Mouse (Mus musculus): ENCODE data around the gene Gnl3l. TPM values are rescaled to one million over a fixed set of nuclear protein-coding genes. Genes with fewer than 3 reads are reported as not detected.
A peak's percentile ranks its signal among the peaks of the same experiment; 100 is the strongest.

The Gnl3l gene
- polyA plus RNA-seq, 1 experiment from 2014 or later = 56.7 TPM

DNA sequence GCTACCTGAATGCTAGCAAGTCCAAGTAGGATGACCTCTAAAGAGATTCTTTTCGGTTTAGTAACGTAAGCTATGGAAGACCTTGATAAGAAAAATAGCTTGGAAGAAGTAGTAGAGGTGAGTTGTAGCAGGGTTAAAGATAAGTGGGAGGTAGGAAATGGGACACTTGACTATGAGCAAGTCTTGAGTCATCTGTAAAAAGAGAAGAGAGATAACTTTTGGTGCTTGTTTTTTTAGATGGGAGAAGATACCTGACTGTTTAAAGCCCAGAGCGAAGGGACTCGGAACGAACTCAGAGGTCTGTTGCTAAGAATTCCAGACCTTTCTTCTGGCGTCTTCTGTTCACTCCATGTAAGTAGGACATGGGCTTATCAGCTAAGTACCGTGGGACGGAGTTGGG is 28.7 kb upstream of the Gnl3l start, which contains the start of gene Fgd1:
Fgd1 (plus strand) TSS at position 301 of the 400 bp plus-strand sequence.
- H3K9me3 ChIP-seq (replicated peaks) = no peaks in the 10 kb centered on the region
- WGBS = 95% methylated on average over 8 of the region's 8 CpGs
- H3K9ac ChIP-seq = peak within 1 kb of the TSS; percentile 83
- no peak for ATAC-seq (ENCODE audit: low FRiP score)
- peaks cover 21% of the 10 kb centered on the region for H3K4me1 ChIP-seq
- peaks cover 3% of the 10 kb centered on the region; the same call in 1 of the 2 replicates for H3K27me3 ChIP-seq
- peak within 1 kb of the TSS; percentile 65 for H3K4me2 ChIP-seq (replicated peaks)
- peak within 1 kb of the TSS; percentile 93 for H3K27ac ChIP-seq
- no peaks in the 10 kb centered on the region for H3K36me3 ChIP-seq
- peak within 1 kb of the TSS; percentile 71 for H3K4me3 ChIP-seq

DNA sequence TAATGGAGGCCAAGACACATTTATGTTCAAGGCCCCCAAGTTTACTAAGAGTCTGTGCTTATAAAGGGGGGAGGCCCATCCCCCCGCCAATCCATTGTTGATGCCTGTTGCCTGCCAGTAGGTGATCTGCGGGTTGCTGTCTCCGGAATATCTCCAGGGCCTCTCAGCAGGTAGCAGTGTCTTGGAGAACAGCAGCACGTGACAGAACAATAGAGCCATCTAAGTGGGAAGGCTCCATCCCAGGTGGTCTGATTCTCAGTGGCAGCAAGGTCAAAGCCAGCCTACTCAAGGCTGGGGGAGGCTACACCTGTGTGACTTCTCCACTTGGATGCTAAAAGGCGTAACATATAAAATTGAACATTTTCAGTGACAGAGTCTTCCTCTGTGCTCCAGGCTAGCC is 24.1 kb upstream of the Gnl3l start:
- no peak overlapping the region for H3K4me2 ChIP-seq (replicated peaks)
- H3K9me3 ChIP-seq (replicated peaks) = no peaks in the 10 kb centered on the region
- no peak overlapping the region for H3K9ac ChIP-seq
- H3K4me1 ChIP-seq = no peaks in the 10 kb centered on the region
- no peaks in the 10 kb centered on the region for H3K27me3 ChIP-seq
- no peak overlapping the region for H3K4me3 ChIP-seq
- no peaks in the 10 kb centered on the region for H3K36me3 ChIP-seq
- no peak overlapping the region for H3K27ac ChIP-seq
- ATAC-seq (ENCODE audit: low FRiP score) = no peak
- 46% methylated on average over 5 of the region's 5 CpGs for WGBS

- Histone ChIP-seq H3K36me3 (no peaks in the 10 kb centered on the region), H3K9me3 (replicated peaks) (no peaks in the 10 kb centered on the region), H3K4me2 (replicated peaks) (no peak overlapping the region), H3K9ac (no peak overlapping the region), H3K4me3 (no peak overlapping the region), H3K27ac (no peak overlapping the region), H3K27me3 (peaks cover 4% of the 10 kb centered on the region; the same call in 1 of the 2 replicates), H3K4me1 (no peaks in the 10 kb centered on the region)
- ATAC-seq (ENCODE audit: low FRiP score) = no peak
- 74% methylated on average over 3 of the region's 3 CpGs for WGBS
Measured at GRCm38 (mm10) chrX:151031400-151031799, 14.3 kb upstream of the Gnl3l start.

- no peaks in the 10 kb centered on the region for H3K9me3 ChIP-seq (replicated peaks)
- H3K27me3 ChIP-seq = no peaks in the 10 kb centered on the region
- 82% methylated on average over 3 of the region's 3 CpGs for WGBS
- peak overlapping the region; percentile 43; the same call in 1 of the 2 replicates for H3K4me3 ChIP-seq
- H3K9ac ChIP-seq = no peak overlapping the region
- peak overlapping the region; percentile 52 for H3K4me2 ChIP-seq (replicated peaks)
- no peak overlapping the region for H3K27ac ChIP-seq
- ATAC-seq (ENCODE audit: low FRiP score) = no peak
- no peaks in the 10 kb centered on the region for H3K36me3 ChIP-seq
- 0 out of 2 replicates have a peak, but pooled peaks cover 3% of the 10 kb centered on the region for H3K4me1 ChIP-seq
Measured at GRCm38 (mm10) chrX:151018798-151019197, 1.7 kb upstream of the Gnl3l start.

GRCm38 (mm10) chrX:151017897-151018296 is 775 bp upstream of the Gnl3l start:
- Histone ChIP-seq H3K27me3 (no peaks in the 10 kb centered on the region), H3K27ac (peak overlapping the region; percentile 80), H3K4me3 (peak overlapping the region; percentile 43), H3K4me1 (0 out of 2 replicates have a peak, but pooled peaks cover 3% of the 10 kb centered on the region), H3K9me3 (replicated peaks) (no peaks in the 10 kb centered on the region), H3K9ac (peak overlapping the region; percentile 49; the same call in 1 of the 2 replicates), H3K4me2 (replicated peaks) (peak overlapping the region; percentile 52), H3K36me3 (no peaks in the 10 kb centered on the region)
- no peak for ATAC-seq (ENCODE audit: low FRiP score)
- 12% methylated on average over 3 of the region's 3 CpGs for WGBS

- no peak for ATAC-seq (ENCODE audit: low FRiP score)
- H3K36me3 ChIP-seq = peaks cover 61% of the 10 kb centered on the region
- no peak overlapping the region for H3K4me2 ChIP-seq (replicated peaks)
- H3K9me3 ChIP-seq (replicated peaks) = no peaks in the 10 kb centered on the region
- no peaks in the 10 kb centered on the region for H3K4me1 ChIP-seq
- H3K27me3 ChIP-seq = no peaks in the 10 kb centered on the region
- 95% methylated on average over 3 of the region's 3 CpGs for WGBS
- H3K27ac ChIP-seq = no peak overlapping the region
- H3K4me3 ChIP-seq = no peak overlapping the region
- no peak overlapping the region for H3K9ac ChIP-seq
Measured at GRCm38 (mm10) chrX:150996775-150997174, 20.3 kb downstream of the Gnl3l start.

- ATAC-seq (ENCODE audit: low FRiP score) = no peak
- Histone ChIP-seq H3K27me3 (no peaks in the 10 kb centered on the region), H3K4me1 (no peaks in the 10 kb centered on the region), H3K36me3 (peaks cover 21% of the 10 kb centered on the region), H3K9me3 (replicated peaks) (no peaks in the 10 kb centered on the region), H3K9ac (no peak overlapping the region), H3K4me3 (no peak overlapping the region), H3K27ac (no peak overlapping the region), H3K4me2 (replicated peaks) (no peak overlapping the region)
- 65% methylated on average over 1 of the region's 1 CpGs for WGBS
Measured at GRCm38 (mm10) chrX:150981621-150982020, 35.5 kb downstream of the Gnl3l start.

- Histone ChIP-seq H3K36me3 (no peaks in the 10 kb centered on the region), H3K27me3 (no peaks in the 10 kb centered on the region), H3K27ac (no peak overlapping the region), H3K4me3 (no peak overlapping the region), H3K4me1 (no peaks in the 10 kb centered on the region), H3K4me2 (replicated peaks) (no peak overlapping the region), H3K9ac (no peak overlapping the region), H3K9me3 (replicated peaks) (no peaks in the 10 kb centered on the region)
- no peak for ATAC-seq (ENCODE audit: low FRiP score)
- 90% methylated on average over 5 of the region's 5 CpGs for WGBS
Measured at GRCm38 (mm10) chrX:150975424-150975823, 41.7 kb downstream of the Gnl3l start.

DNA sequence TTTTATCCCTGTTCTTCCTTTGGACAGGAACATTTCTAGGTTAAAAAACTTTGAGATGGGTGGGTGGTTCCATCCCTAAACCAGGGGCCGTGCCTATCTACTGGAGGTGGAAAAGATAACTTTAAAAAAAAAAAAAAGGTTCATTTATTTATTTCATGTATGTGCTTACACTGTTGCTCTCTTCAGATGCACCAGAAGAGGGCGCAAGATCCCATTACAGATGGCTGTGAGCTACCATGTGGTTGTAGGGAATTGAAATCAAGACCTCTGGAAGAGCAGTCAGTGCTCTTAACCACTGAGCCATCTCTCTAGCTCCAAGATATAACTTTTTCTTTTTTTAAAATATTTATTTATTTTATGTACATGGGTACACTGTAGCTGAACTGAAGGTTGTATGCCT is 54.1 kb downstream of the Gnl3l start:
- no peak for ATAC-seq (ENCODE audit: low FRiP score)
- no peaks in the 10 kb centered on the region for H3K4me1 ChIP-seq
- H3K4me2 ChIP-seq (replicated peaks) = no peak overlapping the region
- no peak overlapping the region for H3K4me3 ChIP-seq
- H3K9me3 ChIP-seq (replicated peaks) = no peaks in the 10 kb centered on the region
- no peaks in the 10 kb centered on the region for H3K27me3 ChIP-seq
- H3K36me3 ChIP-seq = no peaks in the 10 kb centered on the region
- H3K27ac ChIP-seq = no peak overlapping the region
- 35% methylated on average over 2 of the region's 2 CpGs for WGBS
- no peak overlapping the region for H3K9ac ChIP-seq

DNA sequence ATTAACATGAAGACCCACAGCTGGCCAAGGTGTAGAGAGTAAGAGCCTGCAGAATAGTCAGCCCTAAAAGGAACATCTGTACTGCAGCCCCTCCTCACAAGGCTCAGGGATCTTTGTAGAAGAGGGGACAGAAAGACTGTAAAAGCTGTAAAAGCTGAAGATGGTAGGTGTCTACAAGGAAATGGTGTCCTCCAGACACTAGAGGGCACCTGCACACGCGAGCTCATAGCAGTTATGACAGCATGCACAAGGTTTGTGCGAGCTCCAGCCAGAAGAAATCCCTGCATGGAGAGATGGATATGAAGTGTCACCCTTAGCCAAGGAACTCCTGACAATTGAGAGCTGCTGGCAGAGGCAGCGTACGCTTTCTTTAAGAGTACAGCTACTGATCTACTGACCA is 56.4 kb downstream of the Gnl3l start:
- Histone ChIP-seq H3K4me3 (no peak overlapping the region), H3K4me1 (no peaks in the 10 kb centered on the region), H3K36me3 (no peaks in the 10 kb centered on the region), H3K27me3 (no peaks in the 10 kb centered on the region), H3K4me2 (replicated peaks) (no peak overlapping the region), H3K9ac (no peak overlapping the region), H3K9me3 (replicated peaks) (no peaks in the 10 kb centered on the region), H3K27ac (no peak overlapping the region)
- ATAC-seq (ENCODE audit: low FRiP score) = no peak
- WGBS = 64% methylated on average over 5 of the region's 5 CpGs

DNA sequence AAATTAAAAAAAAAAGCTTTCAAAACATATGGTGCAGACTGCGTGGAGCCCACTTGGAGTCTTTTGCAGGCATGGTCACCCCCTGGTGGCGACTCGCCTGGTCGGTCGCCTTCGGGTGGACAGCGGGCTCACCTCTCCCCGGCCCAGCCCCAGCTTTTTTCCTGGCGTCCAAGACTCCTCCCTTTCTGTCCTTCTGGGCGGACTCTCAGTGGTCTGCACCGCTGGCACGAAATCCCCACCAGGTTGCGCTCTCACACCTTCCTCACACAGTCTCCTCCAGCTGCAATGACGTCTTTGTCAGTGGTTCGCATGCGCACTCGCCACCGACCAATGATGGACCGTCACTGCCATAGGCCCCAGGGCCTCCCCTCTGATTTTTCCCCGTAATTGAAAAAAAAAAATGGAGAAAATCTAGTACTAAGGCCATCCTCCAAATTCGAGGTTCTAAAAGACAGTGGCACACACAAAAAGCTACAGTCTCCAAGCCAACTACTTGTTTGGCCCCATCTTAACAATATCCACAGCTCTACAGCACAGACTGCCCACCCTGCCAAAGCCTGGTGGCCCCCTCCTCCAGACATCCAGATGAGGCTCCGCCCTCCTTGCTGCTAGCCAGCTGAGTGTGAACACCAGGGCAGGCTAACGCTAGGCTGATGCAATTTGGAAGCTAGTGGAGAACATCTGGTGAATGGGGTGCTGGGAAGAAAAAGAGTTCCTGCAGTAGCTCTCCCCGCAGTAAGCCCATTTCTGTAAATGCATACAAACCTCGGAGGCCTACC is 60.4 kb downstream of the Gnl3l start:
- Histone ChIP-seq H3K4me2 (replicated peaks) (peak overlapping the region; percentile 26), H3K27me3 (no peaks in the 10 kb centered on the region), H3K4me3 (peak overlapping the region; percentile 22; the same call in 1 of the 2 replicates), H3K9ac (no peak overlapping the region), H3K4me1 (no peaks in the 10 kb centered on the region), H3K27ac (peak overlapping the region; percentile 67), H3K9me3 (replicated peaks) (no peaks in the 10 kb centered on the region), H3K36me3 (no peaks in the 10 kb centered on the region)
- peak; percentile 95 for ATAC-seq (ENCODE audit: low FRiP score)
- 16% methylated on average over 25 of the region's 25 CpGs for WGBS

DNA sequence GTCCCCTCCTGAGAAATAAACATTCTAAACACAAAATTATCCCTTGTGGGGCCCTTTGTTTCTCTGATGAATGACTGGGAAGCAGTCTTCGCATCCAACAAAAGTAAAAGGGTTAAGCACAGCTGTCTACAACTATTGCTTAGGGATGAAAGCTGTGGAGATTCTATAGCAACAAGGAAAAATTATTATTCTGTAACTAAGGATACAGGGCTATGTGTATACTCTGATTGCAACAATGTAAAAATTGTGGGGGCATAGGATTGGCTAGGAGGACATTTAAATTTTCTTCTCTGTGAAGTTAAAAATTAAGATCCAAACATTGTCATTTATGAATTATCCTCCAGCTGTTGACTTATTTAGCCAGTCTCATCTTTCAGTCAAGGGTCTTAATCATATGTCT is 61.1 kb downstream of the Gnl3l start:
- H3K9me3 ChIP-seq (replicated peaks) = no peaks in the 10 kb centered on the region
- no peak overlapping the region for H3K4me3 ChIP-seq
- ATAC-seq (ENCODE audit: low FRiP score) = peak; percentile 30; the same call in 1 of the 2 replicates
- no peak overlapping the region for H3K27ac ChIP-seq
- H3K4me1 ChIP-seq = no peaks in the 10 kb centered on the region
- no peaks in the 10 kb centered on the region for H3K36me3 ChIP-seq
- no peak overlapping the region for H3K4me2 ChIP-seq (replicated peaks)
- H3K27me3 ChIP-seq = no peaks in the 10 kb centered on the region
- WGBS = 37% methylated on average over 1 of the region's 1 CpGs
- no peak overlapping the region for H3K9ac ChIP-seq

DNA sequence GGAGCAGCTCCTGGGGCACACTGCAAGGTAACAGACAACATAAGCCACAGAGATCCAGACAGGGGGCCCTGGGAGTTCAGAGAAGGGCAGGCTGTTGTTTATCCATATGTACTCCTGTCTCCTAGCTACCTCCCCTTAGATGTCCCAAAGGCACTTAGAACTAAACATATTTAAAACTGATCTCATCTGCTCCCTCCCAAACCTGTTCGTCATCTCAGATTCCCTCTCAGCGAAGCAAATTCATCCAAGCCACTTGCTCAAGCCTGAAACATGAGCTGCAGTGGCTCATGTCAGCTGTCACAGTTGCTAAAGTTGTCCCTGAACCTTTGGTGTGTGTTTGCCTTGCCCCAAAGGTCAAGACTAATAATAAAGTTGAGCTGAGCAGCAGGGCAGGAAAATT is 61.7 kb downstream of the Gnl3l start:
- Histone ChIP-seq H3K27me3 (no peaks in the 10 kb centered on the region), H3K4me3 (no peak overlapping the region), H3K9ac (no peak overlapping the region), H3K36me3 (no peaks in the 10 kb centered on the region), H3K4me1 (no peaks in the 10 kb centered on the region), H3K27ac (no peak overlapping the region), H3K4me2 (replicated peaks) (no peak overlapping the region), H3K9me3 (replicated peaks) (no peaks in the 10 kb centered on the region)
- 46% methylated on average over 2 of the region's 2 CpGs for WGBS
- no peak for ATAC-seq (ENCODE audit: low FRiP score)
